Mouse (Mus musculus) kidney, postnatal 0 days (tissue): Measurements from ENCODE around the gene Ugt1a6a. TPM values are rescaled to one million over a fixed set of nuclear protein-coding genes. Genes with fewer than 3 reads are reported as not detected.
"Not testable (repeated sequence)": the region's sequence is repeated elsewhere in the genome, so short reads cannot be mapped to it uniquely, and the experiment has no call there.

Source experiments
- ATAC-seq: fragments of 200-750 bp; cut with Nextera tagmentation; replicated peaks from 2 replicates; pipeline ENCODE4 v1.8.0; 2017; ENCODE audit warnings: low read depth, moderate number of reproducible peaks, moderate TSS enrichment, moderate library complexity; ENCODE audit not compliant: low FRiP score
- DNase-seq: peaks from one replicate; pipeline ENCODE4 v3.0.0-alpha.2; 2016; ENCODE audit warnings: low spot score
- H3K27ac ChIP-seq: fragments of 300-500 bp; sonication (generic); 2 replicates; pipeline ENCODE4 v1.5.1; 2014; ENCODE audit warnings: mild to moderate bottlenecking
- H3K27me3 ChIP-seq: fragments of 300-500 bp; sonication (generic); 2 replicates; pipeline ENCODE4 v1.6.1; 2014; ENCODE audit warnings: low read length, mixed read lengths; ENCODE audit not compliant: insufficient read depth
- H3K36me3 ChIP-seq: fragments of 300-500 bp; sonication (generic); 2 replicates; pipeline ENCODE4 v1.6.1; 2014; ENCODE audit warnings: low read length, mixed read lengths; ENCODE audit not compliant: insufficient read depth
- H3K4me1 ChIP-seq: fragments of 300-500 bp; sonication (generic); replicated peaks from 2 replicates; pipeline ENCODE4 v1.6.1; 2014; ENCODE audit warnings: antibody characterized with exemption, low read length, mixed read lengths; ENCODE audit not compliant: insufficient read depth
- H3K4me2 ChIP-seq: fragments of 300-500 bp; sonication (generic); 2 replicates; pipeline ENCODE4 v1.6.1; 2014; ENCODE audit warnings: mild to moderate bottlenecking, low read length, moderate library complexity, mixed read lengths
- H3K4me3 ChIP-seq: fragments of 300-500 bp; sonication (generic); replicated peaks from 2 replicates; pipeline ENCODE4 v1.5.1; 2014; ENCODE audit warnings: low read depth, low read length
- H3K9ac ChIP-seq: fragments of 300-500 bp; sonication (generic); 2 replicates; pipeline ENCODE4 v1.6.1; 2014; ENCODE audit warnings: low read depth, low read length
- H3K9me3 ChIP-seq: fragments of 300-500 bp; sonication (generic); replicated peaks from 2 replicates; pipeline ENCODE4 v1.6.1; 2016; ENCODE audit warnings: low read length, inconsistent platforms, mixed read lengths
- CTCF ChIP-seq: IDR thresholded peaks from 2 replicates; pipeline ENCODE4 v1.5.1; 2016; ENCODE audit warnings: antibody characterized with exemption, low read depth, mild to moderate bottlenecking, moderate library complexity
- WGBS: fragments of 180-500 bp; shearing (Covaris S2); extraction: QIAGEN DNeasy Blood & Tissue Kit; methylation state at CpG from one replicate; pipeline ENCODE4 v1.1.7; 2014; 5-methylcytosine and 5-hydroxymethylcytosine counted together
- polyA plus RNA-seq: library from polyadenylated mRNA; unstranded; fragments of >200 nt; fragmentation: Nextera tagmentation; extraction: Ambion mirVana; gene quantifications from 2 replicates; pipeline ENCODE4 v1.2.1, GENCODE M21; 2015

Gene Ugt1a6a
- polyA plus RNA-seq, 1 experiment from 2014 or later, result 9.3 TPM

DNA sequence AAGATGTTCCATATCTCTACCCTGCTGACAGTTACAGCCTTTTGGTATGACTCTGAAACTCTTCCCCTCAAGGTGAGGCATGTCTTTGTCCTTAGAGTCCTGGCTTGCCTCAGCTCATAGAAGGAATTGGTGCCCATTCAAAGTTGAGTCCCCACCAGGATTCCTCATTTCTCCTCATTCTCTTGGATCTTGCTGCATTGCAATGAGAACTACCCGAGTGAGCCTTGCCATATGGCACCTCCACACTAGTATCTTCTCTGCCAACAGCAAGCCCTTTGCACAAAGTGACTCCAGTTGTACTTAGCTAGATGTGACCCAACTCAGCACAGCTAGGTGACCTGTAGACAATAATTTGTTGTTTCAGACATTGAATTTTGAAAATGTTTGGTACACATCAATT lies 89.0 kb downstream of the Ugt1a6a start:
- no peak for DNase-seq
- 51% methylated on average over 1 of the region's 1 CpGs for WGBS
- Histone ChIP-seq H3K27me3 (no peaks in the 10 kb centered on the region), H3K36me3 (no peaks in the 10 kb centered on the region), H3K4me2 (no peak overlapping the region), H3K9me3 (peaks cover 7% of the 10 kb centered on the region; the same call in 1 of the 2 replicates), H3K4me3 (no peak overlapping the region), H3K4me1 (no peaks in the 10 kb centered on the region), H3K27ac (no peak overlapping the region), H3K9ac (no peak overlapping the region)
- TF ChIP-seq CTCF, result no peak
- ATAC-seq, result no peak

DNA sequence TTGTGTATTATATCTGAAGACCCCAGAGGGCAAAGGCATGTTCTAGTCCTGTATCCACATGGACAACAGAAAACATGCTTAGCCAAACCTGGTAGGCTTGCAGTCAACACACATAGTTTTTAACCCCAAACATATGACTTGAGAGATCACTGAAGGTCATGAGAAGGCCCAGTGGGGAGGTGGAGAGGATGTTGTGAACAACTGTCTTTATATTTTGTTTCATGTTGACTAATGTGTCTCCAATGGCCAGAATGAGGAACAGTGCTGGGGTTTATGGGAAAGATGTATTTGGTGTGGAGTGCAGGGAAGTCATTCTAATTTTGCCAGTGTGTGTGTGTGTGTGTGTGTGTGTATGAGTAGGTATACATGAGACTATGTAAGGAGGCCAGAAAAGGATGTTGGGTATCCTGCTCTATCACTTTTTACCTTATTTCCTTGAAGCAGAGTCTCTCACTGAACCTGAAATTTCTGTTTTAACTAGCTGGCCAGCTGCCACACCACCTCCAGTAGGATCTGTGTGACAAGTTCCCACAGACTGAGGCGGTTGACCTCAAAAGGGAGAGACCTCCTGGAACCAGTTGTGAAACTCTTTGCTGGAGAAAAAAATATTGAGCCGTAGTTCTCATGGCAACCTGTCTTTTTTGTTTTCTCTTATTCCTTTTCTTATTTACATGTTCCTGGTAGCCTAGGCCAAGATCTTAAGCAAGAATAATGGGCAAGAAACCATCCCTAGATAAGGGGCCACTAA lies 89.6 kb downstream of the Ugt1a6a start:
- no peaks in the 10 kb centered on the region for H3K36me3 ChIP-seq
- no peak for TF ChIP-seq CTCF
- no peak overlapping the region for H3K27ac ChIP-seq
- ATAC-seq, result no peak
- no peaks in the 10 kb centered on the region for H3K27me3 ChIP-seq
- peaks cover 13% of the 10 kb centered on the region; the same call in 1 of the 2 replicates for H3K9me3 ChIP-seq
- no peak overlapping the region for H3K4me2 ChIP-seq
- H3K4me1 ChIP-seq, result no peaks in the 10 kb centered on the region
- no peak for DNase-seq
- no peak overlapping the region for H3K9ac ChIP-seq
- WGBS, result 68% methylated on average over 2 of the region's 2 CpGs
- H3K4me3 ChIP-seq, result no peak overlapping the region

- 44% methylated on average over 2 of the region's 2 CpGs for WGBS
- not testable (repeated sequence) for H3K27ac ChIP-seq, ATAC-seq, H3K9ac ChIP-seq, DNase-seq, H3K36me3 ChIP-seq, H3K27me3 ChIP-seq, H3K4me3 ChIP-seq, H3K4me2 ChIP-seq, H3K4me1 ChIP-seq
- H3K9me3 ChIP-seq, result peaks cover 22% of the 10 kb centered on the region; the same call in 1 of the 2 replicates
Measured at GRCm38 (mm10) chr1:88225301-88225700, 90.7 kb downstream of the Ugt1a6a start.

- no peaks in the 10 kb centered on the region for H3K36me3 ChIP-seq
- H3K27me3 ChIP-seq, result no peaks in the 10 kb centered on the region
- DNase-seq (no peak), ATAC-seq (no peak)
- no peaks in the 10 kb centered on the region for H3K4me1 ChIP-seq
- H3K9ac ChIP-seq, result no peak overlapping the region
- H3K27ac ChIP-seq, result no peak overlapping the region
- no peak for TF ChIP-seq CTCF
- no peak overlapping the region for H3K4me3 ChIP-seq
- H3K9me3 ChIP-seq, result peaks cover 23% of the 10 kb centered on the region; the same call in 1 of the 2 replicates
- H3K4me2 ChIP-seq, result no peak overlapping the region
Measured at GRCm38 (mm10) chr1:88225741-88226140, 91.1 kb downstream of the Ugt1a6a start.

DNA sequence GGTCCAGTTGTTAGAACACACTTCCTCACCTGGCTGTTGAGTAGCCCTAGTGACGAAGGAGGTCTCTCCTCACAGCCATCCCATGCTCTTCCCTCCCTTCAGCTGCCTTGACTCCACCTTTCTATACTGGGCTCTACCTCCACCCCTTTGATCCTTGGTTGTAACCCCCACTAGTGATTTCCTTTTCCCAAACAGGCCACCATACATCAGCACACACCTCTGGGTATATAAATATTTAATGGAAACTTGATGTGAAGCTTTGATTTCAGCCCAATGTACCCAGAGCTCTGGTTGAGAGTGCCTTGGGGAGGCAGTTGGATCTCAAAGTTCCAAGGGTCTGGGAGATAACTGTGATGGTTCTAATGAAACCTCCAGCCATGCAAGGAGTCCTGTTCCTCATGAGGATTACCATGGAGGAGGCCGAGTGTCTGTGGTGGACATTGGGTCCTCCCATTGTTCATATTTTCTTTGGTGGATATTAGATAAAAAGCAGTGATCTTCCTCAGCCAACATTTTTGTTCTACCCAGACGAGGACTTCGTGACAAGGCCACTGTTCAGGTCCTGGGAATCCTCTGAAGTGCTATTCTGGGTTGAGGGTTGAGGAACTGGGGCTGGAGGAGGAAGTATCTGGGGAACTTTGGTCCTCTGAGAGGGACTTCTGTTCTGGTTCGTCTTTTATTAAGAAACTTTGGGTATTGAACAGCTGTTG lies 92.2 kb downstream of the Ugt1a6a start, which contains the start of gene Mroh2a:
Gene Mroh2a, plus strand, starts transcription at position 317 of the 710 bp plus-strand sequence.
- no peak for DNase-seq
- H3K4me3 ChIP-seq, result no peak within 1 kb of the TSS
- no peak for ATAC-seq
- WGBS, result 57% methylated on average over 5 of the region's 5 CpGs
- no peak for TF ChIP-seq CTCF
- H3K27me3 ChIP-seq, result no peaks in the 10 kb centered on the region
- no peaks in the 10 kb centered on the region for H3K36me3 ChIP-seq
- peaks cover 34% of the 10 kb centered on the region; the same call in 1 of the 2 replicates for H3K9me3 ChIP-seq
- no peak within 1 kb of the TSS for H3K27ac ChIP-seq
- H3K9ac ChIP-seq, result no peak within 1 kb of the TSS
- no peaks in the 10 kb centered on the region for H3K4me1 ChIP-seq
- no peak within 1 kb of the TSS for H3K4me2 ChIP-seq

- DNase-seq, result no peak
- H3K9me3 ChIP-seq, result peaks cover 37% of the 10 kb centered on the region; the same call in 1 of the 2 replicates
- WGBS, result 61% methylated on average over 2 of the region's 2 CpGs
Measured at GRCm38 (mm10) chr1:88227482-88227881, 92.9 kb downstream of the Ugt1a6a start.

More at GRCm38 (mm10) chr1:88227482-88227881, 92.9 kb downstream of the Ugt1a6a start:
- no peak overlapping the region for H3K4me3 ChIP-seq
- H3K9ac ChIP-seq, result no peak overlapping the region
- no peaks in the 10 kb centered on the region for H3K4me1 ChIP-seq
- no peaks in the 10 kb centered on the region for H3K36me3 ChIP-seq
- H3K27ac ChIP-seq, result no peak overlapping the region
- H3K4me2 ChIP-seq, result no peak overlapping the region
- TF ChIP-seq CTCF, result no peak
- no peak for ATAC-seq
- H3K27me3 ChIP-seq, result no peaks in the 10 kb centered on the region
